Mouse (Mus musculus): ENCODE measurements at regions not wholly inside any gene's neighbourhood (a gene's known extent, or its start where the extent isn't known, plus 50 kb on each side); places are given as distances from the start of the nearest gene placed in this dataset.
A peak's percentile ranks its signal among the peaks of the same experiment; 100 is the strongest.

DNA sequence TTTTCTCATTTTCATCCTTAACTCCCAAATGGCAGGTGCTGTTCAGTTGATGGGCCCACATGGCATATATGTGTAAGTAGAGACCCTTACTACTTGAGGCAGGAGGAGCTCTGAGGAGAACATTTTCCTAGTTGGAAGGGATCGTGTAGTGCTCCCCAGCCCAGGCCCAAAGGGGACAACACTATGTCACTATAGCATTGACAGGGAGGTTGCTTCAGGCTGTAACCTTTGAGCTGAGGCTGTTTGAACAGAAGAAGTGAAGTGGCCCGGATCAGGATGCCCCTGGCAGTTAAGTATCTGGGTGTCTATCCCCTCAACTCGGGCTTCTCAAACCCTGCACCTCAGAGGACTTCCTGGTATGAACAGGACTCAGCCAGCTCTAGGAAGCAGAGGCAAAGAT is 79.5 kb upstream of the Msx1 start:
- no peak overlapping the region for H3K27ac ChIP-seq (replicated peaks)
- no peak overlapping the region for H3K9ac ChIP-seq (ENCODE audit: low read length)
- TF ChIP-seq CTCF (IDR thresholded peaks at IDR 0.05; ENCODE audit: low read depth) (no peak), EP300 (optimal IDR thresholded peaks at IDR 0.05) (no peak)
- ATAC-seq (ENCODE audit: low FRiP score, low TSS enrichment) (no peak), DNase-seq (ENCODE audit: low spot score) (no peak)
- no peak overlapping the region for H3K4me3 ChIP-seq (ENCODE audit: low read depth, low read length)
- no peaks in the 10 kb centered on the region for H3K9me3 ChIP-seq (ENCODE audit: control insufficient read depth, low read length)
- H3K4me1 ChIP-seq (replicated peaks; ENCODE audit: control insufficient read depth, insufficient read depth) = no peaks in the 10 kb centered on the region
- WGBS = 73% methylated on average over 3 of the region's 3 CpGs
- no peaks in the 10 kb centered on the region for H3K36me3 ChIP-seq (ENCODE audit: control insufficient read depth, insufficient read depth, low read length)
- no peak overlapping the region for H3K4me2 ChIP-seq (replicated peaks; ENCODE audit: low read depth)
- H3K27me3 ChIP-seq (ENCODE audit: control insufficient read depth, insufficient read depth, low read length) = no peaks in the 10 kb centered on the region

DNA sequence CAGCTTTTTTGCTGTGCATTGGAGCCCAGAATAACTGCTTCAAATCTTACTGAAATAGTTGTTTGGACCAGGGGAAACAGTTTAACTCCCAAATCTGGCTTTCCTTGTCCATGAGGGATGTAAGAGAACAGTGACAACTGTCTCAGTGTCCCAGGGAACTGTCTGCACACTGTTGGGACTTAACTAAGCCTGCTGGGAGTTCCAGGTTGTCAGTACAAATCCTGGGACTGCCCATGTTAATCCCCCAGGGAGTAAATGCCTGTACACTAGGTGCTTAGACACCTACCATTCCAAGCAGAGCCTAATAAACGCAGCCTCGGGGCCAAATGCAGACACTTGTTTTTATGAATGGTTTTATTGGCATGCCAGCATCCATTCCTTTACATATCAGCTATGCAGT is 78.4 kb upstream of the Msx1 start:
- WGBS = 66% methylated on average over 2 of the region's 2 CpGs
- DNase-seq (ENCODE audit: low spot score) = no peak
- Histone ChIP-seq H3K36me3 (ENCODE audit: control insufficient read depth, insufficient read depth, low read length) (no peaks in the 10 kb centered on the region), H3K4me1 (replicated peaks; ENCODE audit: control insufficient read depth, insufficient read depth) (no peaks in the 10 kb centered on the region), H3K9ac (ENCODE audit: low read length) (no peak overlapping the region), H3K4me2 (replicated peaks; ENCODE audit: low read depth) (no peak overlapping the region), H3K27ac (replicated peaks) (no peak overlapping the region), H3K27me3 (ENCODE audit: control insufficient read depth, insufficient read depth, low read length) (no peaks in the 10 kb centered on the region), H3K4me3 (ENCODE audit: low read depth, low read length) (no peak overlapping the region), H3K9me3 (ENCODE audit: control insufficient read depth, low read length) (no peaks in the 10 kb centered on the region)
- no peak for TF ChIP-seq CTCF (IDR thresholded peaks at IDR 0.05; ENCODE audit: low read depth)
- TF ChIP-seq EP300 (optimal IDR thresholded peaks at IDR 0.05) = no peak
- ATAC-seq (ENCODE audit: low FRiP score, low TSS enrichment) = no peak

DNA sequence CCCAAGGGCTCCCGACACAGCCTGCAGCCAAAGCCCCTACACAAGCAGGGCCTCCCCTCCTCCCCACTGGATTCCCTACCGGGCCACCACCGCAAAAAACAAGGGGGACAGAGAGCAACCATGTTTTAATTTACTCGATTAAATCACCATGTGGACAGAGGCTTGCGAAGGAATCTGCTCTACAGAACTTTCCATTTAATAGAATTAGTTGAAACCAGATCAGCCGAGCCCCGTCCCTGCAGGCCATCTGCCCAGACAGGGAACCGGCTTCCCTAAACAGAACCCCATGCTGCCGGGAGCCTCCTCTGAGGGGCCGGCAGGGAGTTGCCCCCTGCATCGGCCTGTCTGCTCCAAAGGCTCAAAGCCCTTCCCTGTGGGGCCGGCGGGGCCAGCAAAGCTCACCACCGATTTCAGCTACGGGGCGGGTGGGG is 77.5 kb upstream of the Msx1 start:
- ATAC-seq (ENCODE audit: low FRiP score, low TSS enrichment) (no peak), DNase-seq (ENCODE audit: low spot score) (no peak)
- H3K27ac ChIP-seq (replicated peaks) = no peak overlapping the region
- H3K36me3 ChIP-seq (ENCODE audit: control insufficient read depth, insufficient read depth, low read length) = no peaks in the 10 kb centered on the region
- H3K9me3 ChIP-seq (ENCODE audit: control insufficient read depth, low read length) = no peaks in the 10 kb centered on the region
- TF ChIP-seq EP300 (optimal IDR thresholded peaks at IDR 0.05) (no peak), CTCF (IDR thresholded peaks at IDR 0.05; ENCODE audit: low read depth) (no peak)
- H3K4me2 ChIP-seq (replicated peaks; ENCODE audit: low read depth) = peak overlapping the region; percentile 36; the same call in 1 of the 2 replicates
- 2% methylated on average over 16 of the region's 16 CpGs for WGBS
- H3K4me1 ChIP-seq (replicated peaks; ENCODE audit: control insufficient read depth, insufficient read depth) = no peaks in the 10 kb centered on the region
- H3K27me3 ChIP-seq (ENCODE audit: control insufficient read depth, insufficient read depth, low read length) = no peaks in the 10 kb centered on the region
- H3K4me3 ChIP-seq (ENCODE audit: low read depth, low read length) = no peak overlapping the region
- no peak overlapping the region for H3K9ac ChIP-seq (ENCODE audit: low read length)

DNA sequence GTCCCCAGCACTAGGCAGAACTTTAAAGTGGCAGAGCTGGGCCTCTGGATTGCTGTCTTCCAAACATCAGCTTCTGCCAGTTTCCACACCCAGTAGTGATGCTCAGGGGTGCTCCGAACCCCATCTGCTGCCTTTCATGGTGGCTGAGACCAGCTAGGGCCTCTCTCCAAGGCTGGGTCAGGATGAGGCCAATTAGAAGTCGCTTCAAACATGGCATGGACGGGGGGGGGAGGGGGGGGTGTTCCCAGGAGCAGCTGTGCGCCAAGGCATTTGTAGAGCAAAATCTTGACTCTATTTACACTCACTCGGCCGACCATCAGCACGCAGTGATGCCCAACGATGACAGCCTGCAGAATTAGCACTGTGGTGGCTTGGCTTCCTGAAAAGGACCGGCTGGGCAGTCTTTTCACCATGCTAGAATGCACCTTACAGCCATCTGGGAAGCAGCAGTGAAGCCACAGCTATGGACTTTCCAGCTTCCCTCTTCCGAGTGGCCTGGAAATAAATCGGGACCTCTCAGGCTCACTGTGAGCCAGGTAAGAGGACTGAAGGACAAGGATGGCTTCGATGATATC is 73.7 kb upstream of the Msx1 start:
- DNase-seq (ENCODE audit: low spot score) = no peak
- Histone ChIP-seq H3K4me3 (ENCODE audit: low read depth, low read length) (no peak overlapping the region), H3K9me3 (ENCODE audit: control insufficient read depth, low read length) (no peaks in the 10 kb centered on the region), H3K4me1 (replicated peaks; ENCODE audit: control insufficient read depth, insufficient read depth) (no peaks in the 10 kb centered on the region), H3K36me3 (ENCODE audit: control insufficient read depth, insufficient read depth, low read length) (no peaks in the 10 kb centered on the region), H3K27me3 (ENCODE audit: control insufficient read depth, insufficient read depth, low read length) (no peaks in the 10 kb centered on the region), H3K9ac (ENCODE audit: low read length) (no peak overlapping the region), H3K4me2 (replicated peaks; ENCODE audit: low read depth) (no peak overlapping the region), H3K27ac (replicated peaks) (no peak overlapping the region)
- no peak for TF ChIP-seq CTCF (IDR thresholded peaks at IDR 0.05; ENCODE audit: low read depth)
- TF ChIP-seq EP300 (optimal IDR thresholded peaks at IDR 0.05) = no peak
- ATAC-seq (ENCODE audit: low FRiP score, low TSS enrichment) = no peak
- WGBS = 72% methylated on average over 12 of the region's 12 CpGs

DNA sequence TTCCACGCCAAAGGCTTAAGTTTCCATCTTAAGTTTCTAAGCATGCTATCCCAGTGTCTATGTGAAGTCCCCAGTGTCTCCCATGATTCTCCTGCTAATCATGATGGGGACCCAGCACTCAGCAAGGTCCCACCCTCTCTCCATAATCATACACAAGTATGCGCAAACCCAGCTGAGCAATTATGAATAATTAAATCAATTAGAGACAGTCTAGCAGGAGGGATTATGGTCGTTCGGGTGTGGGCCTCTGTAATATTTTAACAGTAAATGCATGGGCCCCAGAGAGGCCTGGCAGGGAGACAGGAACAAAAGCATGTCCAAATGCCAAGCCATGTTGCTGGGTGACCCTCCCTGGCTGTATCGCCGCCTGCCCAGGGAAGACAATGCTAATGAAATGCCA is 73.1 kb upstream of the Msx1 start:
- Histone ChIP-seq H3K27me3 (ENCODE audit: control insufficient read depth, insufficient read depth, low read length) (no peaks in the 10 kb centered on the region), H3K9me3 (ENCODE audit: control insufficient read depth, low read length) (no peaks in the 10 kb centered on the region), H3K4me3 (ENCODE audit: low read depth, low read length) (no peak overlapping the region), H3K4me1 (replicated peaks; ENCODE audit: control insufficient read depth, insufficient read depth) (no peaks in the 10 kb centered on the region), H3K27ac (replicated peaks) (no peak overlapping the region), H3K9ac (ENCODE audit: low read length) (no peak overlapping the region), H3K4me2 (replicated peaks; ENCODE audit: low read depth) (no peak overlapping the region), H3K36me3 (ENCODE audit: control insufficient read depth, insufficient read depth, low read length) (no peaks in the 10 kb centered on the region)
- DNase-seq (ENCODE audit: low spot score) (no peak), ATAC-seq (ENCODE audit: low FRiP score, low TSS enrichment) (no peak)
- 59% methylated on average over 6 of the region's 6 CpGs for WGBS
- TF ChIP-seq EP300 (optimal IDR thresholded peaks at IDR 0.05) (no peak), CTCF (IDR thresholded peaks at IDR 0.05; ENCODE audit: low read depth) (no peak)

DNA sequence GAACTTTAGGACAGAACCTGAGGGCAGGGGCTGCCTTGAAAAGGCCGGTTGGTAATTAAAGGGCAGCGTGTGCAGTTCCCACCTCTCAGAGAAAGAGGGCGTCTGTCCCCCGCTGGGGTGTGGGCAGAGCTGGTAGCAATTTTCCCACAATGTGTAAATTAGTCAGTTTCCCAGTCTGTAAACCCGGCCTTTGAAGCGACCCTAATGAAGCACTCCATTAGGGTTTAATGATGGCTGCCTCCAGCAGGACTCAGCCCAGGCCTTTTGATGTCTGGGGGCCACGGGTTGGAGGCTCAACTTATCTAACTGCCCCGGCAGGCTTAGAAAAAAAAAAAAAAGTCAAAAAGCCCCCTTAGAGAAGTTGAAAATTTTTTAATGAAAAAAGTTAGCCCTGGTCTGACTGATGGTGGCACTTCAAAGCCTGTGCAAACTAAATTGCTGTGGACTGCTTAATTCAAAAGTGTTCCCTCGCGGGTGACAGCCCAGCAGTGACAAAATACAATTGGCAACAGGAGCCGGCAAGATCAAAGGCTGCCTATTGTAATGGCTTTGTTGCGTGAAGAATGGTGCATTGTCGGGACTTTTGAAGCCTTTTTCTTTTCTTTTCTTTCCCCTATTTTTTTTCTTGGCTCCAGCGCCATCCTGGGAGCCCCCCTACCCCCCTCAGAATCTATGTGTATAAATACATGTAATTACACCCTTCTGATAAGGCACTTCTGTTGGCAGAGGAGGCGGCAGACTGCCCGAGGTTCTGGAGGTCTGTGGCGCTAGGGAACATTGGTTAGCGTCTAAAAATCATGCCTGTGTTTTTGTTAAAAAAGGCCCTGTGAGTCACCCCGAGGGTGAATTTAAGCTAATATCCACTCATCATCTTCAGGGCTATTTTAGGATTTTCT is 71.3 kb upstream of the Msx1 start:
- H3K9ac ChIP-seq (ENCODE audit: low read length) = no peak overlapping the region
- no peak for TF ChIP-seq EP300 (optimal IDR thresholded peaks at IDR 0.05)
- peak; percentile 40 for TF ChIP-seq CTCF (IDR thresholded peaks at IDR 0.05; ENCODE audit: low read depth)
- WGBS = 22% methylated on average over 19 of the region's 19 CpGs
- DNase-seq (ENCODE audit: low spot score) (no peak), ATAC-seq (ENCODE audit: low FRiP score, low TSS enrichment) (no peak)
- no peak overlapping the region for H3K27ac ChIP-seq (replicated peaks)
- H3K4me1 ChIP-seq (replicated peaks; ENCODE audit: control insufficient read depth, insufficient read depth) = no peaks in the 10 kb centered on the region
- no peaks in the 10 kb centered on the region for H3K27me3 ChIP-seq (ENCODE audit: control insufficient read depth, insufficient read depth, low read length)
- no peak overlapping the region for H3K4me3 ChIP-seq (ENCODE audit: low read depth, low read length)
- H3K36me3 ChIP-seq (ENCODE audit: control insufficient read depth, insufficient read depth, low read length) = no peaks in the 10 kb centered on the region
- H3K4me2 ChIP-seq (replicated peaks; ENCODE audit: low read depth) = no peak overlapping the region
- no peaks in the 10 kb centered on the region for H3K9me3 ChIP-seq (ENCODE audit: control insufficient read depth, low read length)

All from stomach, postnatal 0 days (tissue).